Mouse (Mus musculus) erythroblast, embryonic 14.5 days (primary cell): ENCODE measurements around the gene Tmem132c.

Source experiments
- GATA1 ChIP-seq: IDR thresholded peaks from 2 replicates; pipeline ENCODE4 v1.6.1; 2012; ENCODE audit warnings: low read length, inconsistent platforms, mixed read lengths
- TAL1 ChIP-seq: IDR thresholded peaks from 3 replicates; pipeline ENCODE4 v1.6.1; 2012; ENCODE audit warnings: low read length, inconsistent platforms, mixed read lengths

DNA sequence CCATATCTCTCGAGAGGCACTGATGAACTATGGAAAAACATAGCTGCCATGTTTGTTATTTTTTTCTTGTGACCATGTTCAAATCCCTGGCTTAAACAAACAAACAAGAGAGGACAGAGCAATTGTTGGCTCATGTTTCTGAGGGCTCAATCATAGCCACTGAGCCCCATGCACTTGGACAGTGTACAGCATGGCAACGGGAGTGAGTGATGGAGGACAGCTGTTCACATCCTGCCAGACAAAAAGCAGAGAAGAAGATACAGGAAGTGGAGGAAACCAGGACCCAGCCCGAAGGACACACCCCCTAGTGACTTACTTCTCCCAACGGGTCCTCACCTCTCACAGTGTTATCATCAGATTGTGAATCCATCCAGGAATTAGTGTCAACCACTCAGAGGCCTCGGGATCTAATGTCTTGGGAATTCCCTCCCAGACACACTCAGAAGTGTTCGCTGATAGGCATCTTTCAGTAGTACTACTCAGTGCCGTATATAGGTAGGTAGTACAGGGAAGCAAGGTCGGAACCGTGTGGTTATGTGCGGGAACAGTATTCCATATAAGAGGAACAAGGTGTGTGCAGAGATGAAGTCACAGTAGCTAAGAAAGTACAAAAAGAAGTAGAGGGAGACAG lies 285.9 kb downstream of the Tmem132c start:
- TF ChIP-seq TAL1, result no peak
- TF ChIP-seq GATA1, result no peak
